Mouse (Mus musculus) neural tube, embryonic 11.5 days (tissue): Measurements from ENCODE around the gene Slc4a10. TPM values are rescaled to one million over a fixed set of nuclear protein-coding genes. Genes with fewer than 3 reads are reported as not detected.

Experiments used
- ATAC-seq: fragments of 200-750 bp; cut with Nextera tagmentation; 2 replicates; pipeline ENCODE4 v1.8.0; 2017; ENCODE audit warnings: moderate number of reproducible peaks, mild to moderate bottlenecking, moderate TSS enrichment, moderate library complexity; ENCODE audit not compliant: insufficient read depth, low FRiP score, low TSS enrichment
- DNase-seq: peaks from one replicate; pipeline ENCODE4 v3.0.0-alpha.2; 2015; ENCODE audit warnings: low spot score
- H3K27ac ChIP-seq: fragments of 300-500 bp; sonication (generic); 2 replicates; pipeline ENCODE4 v1.5.1; 2014; ENCODE audit warnings: low read depth, mild to moderate bottlenecking, low read length
- H3K27me3 ChIP-seq: fragments of 300-500 bp; sonication (generic); 2 replicates; pipeline ENCODE4 v1.6.1; 2014; ENCODE audit warnings: mild to moderate bottlenecking, low read length, mixed read lengths; ENCODE audit not compliant: control insufficient read depth, insufficient read depth
- H3K36me3 ChIP-seq: fragments of 300-500 bp; sonication (generic); 2 replicates; pipeline ENCODE4 v1.6.1; 2014; ENCODE audit warnings: mild to moderate bottlenecking, low read length, moderate library complexity, mixed read lengths; ENCODE audit not compliant: control insufficient read depth, insufficient read depth
- H3K4me1 ChIP-seq: fragments of 300-500 bp; sonication (generic); 2 replicates; pipeline ENCODE4 v1.6.1; 2014; ENCODE audit warnings: low read length, mixed read lengths; ENCODE audit not compliant: control insufficient read depth, insufficient read depth
- H3K4me2 ChIP-seq: fragments of 300-500 bp; sonication (generic); 2 replicates; pipeline ENCODE4 v1.6.1; 2014; ENCODE audit warnings: low read depth, mild to moderate bottlenecking, moderate library complexity
- H3K4me3 ChIP-seq: fragments of 300-500 bp; sonication (generic); 2 replicates; pipeline ENCODE4 v1.5.1; 2014; ENCODE audit warnings: low read depth, low read length
- H3K9ac ChIP-seq: fragments of 300-500 bp; sonication (generic); 2 replicates; pipeline ENCODE4 v1.6.1; 2014; ENCODE audit warnings: mild to moderate bottlenecking, low read length
- H3K9me3 ChIP-seq: fragments of 300-500 bp; sonication (generic); 2 replicates; pipeline ENCODE4 v1.6.1; 2016; ENCODE audit warnings: low read length; ENCODE audit not compliant: control insufficient read depth
- WGBS: fragments of 180-500 bp; shearing (Covaris S2); extraction: QIAGEN DNeasy Blood & Tissue Kit; methylation state at CpG from one replicate; pipeline ENCODE4 v1.1.7; 2014; 5-methylcytosine and 5-hydroxymethylcytosine counted together
- polyA plus RNA-seq: library from polyadenylated mRNA; unstranded; fragments of >200 nt; fragmentation: Nextera tagmentation; extraction: Ambion mirVana; gene quantifications from 2 replicates; pipeline ENCODE4 v1.2.1, GENCODE M21; 2014

The Slc4a10 gene
- polyA plus RNA-seq, 1 experiment from 2014 or later: 0.52 TPM

DNA sequence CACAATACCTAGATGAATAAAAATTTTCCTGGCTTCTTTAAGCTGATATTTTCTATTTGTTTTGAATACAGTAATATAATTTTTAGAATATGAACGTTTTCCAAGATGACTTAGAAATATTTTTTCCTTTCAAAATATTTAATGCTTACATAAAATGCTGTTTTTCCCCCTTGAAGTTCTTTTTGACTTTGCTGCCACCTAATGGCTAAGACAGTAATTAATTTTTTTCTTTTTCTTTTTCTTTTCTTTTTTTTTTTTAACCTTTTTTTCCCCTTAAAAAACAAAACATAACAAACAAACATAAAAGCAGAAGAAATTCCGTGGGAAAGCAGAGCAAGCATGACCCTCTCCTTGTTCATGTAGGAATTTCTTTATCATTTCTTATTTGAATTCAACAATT, 239.6 kb downstream of the Slc4a10 start:
- no peak for DNase-seq
- 2% methylated on average over 2 of the region's 2 CpGs for WGBS
- no peak overlapping the region for H3K27ac ChIP-seq

DNA sequence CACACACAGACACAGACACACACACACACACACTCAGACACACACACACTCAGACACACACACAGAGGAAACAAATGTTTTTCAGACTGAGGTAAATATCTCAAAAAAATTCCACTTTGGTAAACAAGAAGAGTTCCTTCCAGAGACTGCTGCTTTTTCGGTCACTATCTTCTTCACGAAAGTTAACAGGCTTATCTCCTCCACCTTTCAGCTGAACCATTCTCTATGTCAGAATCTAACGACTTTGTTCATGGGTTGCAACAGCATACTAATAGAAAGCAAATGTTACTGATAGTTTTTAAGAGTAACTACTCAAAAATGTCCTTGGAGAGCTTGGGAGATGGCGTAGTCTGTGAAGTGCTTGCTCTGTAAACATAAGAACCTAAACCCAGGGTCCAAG, 241.3 kb downstream of the Slc4a10 start:
- Histone ChIP-seq H3K4me3 (no peak overlapping the region), H3K27me3 (no peaks in the 10 kb centered on the region), H3K9me3 (no peaks in the 10 kb centered on the region), H3K4me2 (no peak overlapping the region), H3K4me1 (no peaks in the 10 kb centered on the region), H3K9ac (no peak overlapping the region), H3K36me3 (no peaks in the 10 kb centered on the region), H3K27ac (no peak overlapping the region)
- 80% methylated on average over 4 of the region's 4 CpGs for WGBS
- ATAC-seq: no peak
- DNase-seq: no peak

More for the DNA sequence above, 239.6 kb downstream of the Slc4a10 start:
- H3K9ac ChIP-seq: no peak overlapping the region
- H3K4me1 ChIP-seq: no peaks in the 10 kb centered on the region
- H3K4me3 ChIP-seq: no peak overlapping the region
- H3K4me2 ChIP-seq: no peak overlapping the region
- no peak for ATAC-seq
- no peaks in the 10 kb centered on the region for H3K36me3 ChIP-seq
- no peaks in the 10 kb centered on the region for H3K9me3 ChIP-seq
- no peaks in the 10 kb centered on the region for H3K27me3 ChIP-seq

DNA sequence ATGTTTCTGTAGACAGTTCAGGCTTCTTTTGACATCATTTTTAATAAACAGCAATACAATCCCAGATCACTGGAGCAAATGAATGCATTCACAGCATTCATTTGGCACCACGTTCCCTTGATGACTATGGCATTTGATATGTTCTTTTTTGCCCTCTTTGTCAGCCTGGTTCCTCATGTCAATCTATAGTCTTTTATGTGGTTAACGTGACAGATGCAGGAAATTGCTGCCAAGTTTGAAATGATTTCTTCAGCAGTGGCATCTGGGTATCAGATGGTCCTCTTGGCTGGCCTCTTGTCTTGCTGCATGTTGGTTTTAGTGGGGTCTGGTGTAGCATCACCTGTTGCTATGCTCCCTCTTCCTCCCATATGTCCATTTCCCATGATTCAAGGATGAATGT, 247.6 kb downstream of the Slc4a10 start:
- DNase-seq: no peak
- Histone ChIP-seq H3K4me3 (no peak overlapping the region), H3K9me3 (no peaks in the 10 kb centered on the region), H3K9ac (no peak overlapping the region), H3K36me3 (no peaks in the 10 kb centered on the region), H3K4me2 (no peak overlapping the region), H3K27ac (no peak overlapping the region), H3K4me1 (no peaks in the 10 kb centered on the region), H3K27me3 (no peaks in the 10 kb centered on the region)
- WGBS: 67% methylated on average over 2 of the region's 2 CpGs
- ATAC-seq: no peak

DNA sequence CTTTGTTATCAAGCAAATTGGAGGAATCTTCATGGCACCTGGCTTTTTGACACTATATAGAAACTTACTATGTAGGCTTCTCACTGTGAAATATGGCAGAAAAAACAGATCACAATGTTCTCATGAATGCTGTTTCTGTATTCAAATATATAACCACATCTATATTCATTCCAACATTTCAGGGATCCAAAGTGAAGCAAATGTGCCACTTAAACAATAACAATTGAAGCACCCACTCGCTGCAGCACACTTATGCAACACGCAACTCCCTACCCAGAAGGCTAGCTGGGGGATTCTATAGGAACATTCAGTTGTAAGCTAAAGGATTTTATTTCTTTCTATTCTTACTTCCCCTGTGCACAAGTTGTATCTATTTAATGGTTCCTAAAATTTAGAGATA, 255.5 kb downstream of the Slc4a10 start:
- ATAC-seq (no peak), DNase-seq (no peak)
- Histone ChIP-seq H3K4me2 (no peak overlapping the region), H3K36me3 (no peaks in the 10 kb centered on the region), H3K4me3 (no peak overlapping the region), H3K9me3 (no peaks in the 10 kb centered on the region), H3K4me1 (no peaks in the 10 kb centered on the region), H3K9ac (no peak overlapping the region), H3K27ac (no peak overlapping the region), H3K27me3 (no peaks in the 10 kb centered on the region)
- 86% methylated on average over 2 of the region's 2 CpGs for WGBS

DNA sequence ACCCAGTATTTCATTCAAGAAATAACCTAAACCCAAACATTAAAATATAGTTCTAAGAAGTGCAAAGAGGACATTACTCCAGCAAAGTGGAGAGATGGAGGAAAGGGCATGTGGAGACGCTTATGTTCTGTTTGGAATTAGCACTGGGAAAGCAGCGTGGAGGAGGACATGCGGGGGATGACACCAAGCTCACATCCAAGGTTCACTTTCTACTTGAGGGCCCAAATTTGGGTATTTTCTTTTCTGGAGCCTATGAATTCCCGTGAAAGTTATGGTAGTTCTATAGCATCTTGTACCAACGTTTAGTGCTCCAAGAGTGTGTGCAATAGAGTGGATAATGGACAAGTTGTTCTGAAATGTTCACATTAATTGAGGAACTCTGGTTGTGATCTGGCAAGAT, 260.7 kb downstream of the Slc4a10 start:
- no peaks in the 10 kb centered on the region for H3K9me3 ChIP-seq
- no peaks in the 10 kb centered on the region for H3K27me3 ChIP-seq
- ATAC-seq (no peak), DNase-seq (no peak)
- no peaks in the 10 kb centered on the region for H3K36me3 ChIP-seq
- no peak overlapping the region for H3K27ac ChIP-seq
- 92% methylated on average over 5 of the region's 5 CpGs for WGBS
- H3K9ac ChIP-seq: no peak overlapping the region
- H3K4me1 ChIP-seq: no peaks in the 10 kb centered on the region
- no peak overlapping the region for H3K4me3 ChIP-seq
- H3K4me2 ChIP-seq: no peak overlapping the region

DNA sequence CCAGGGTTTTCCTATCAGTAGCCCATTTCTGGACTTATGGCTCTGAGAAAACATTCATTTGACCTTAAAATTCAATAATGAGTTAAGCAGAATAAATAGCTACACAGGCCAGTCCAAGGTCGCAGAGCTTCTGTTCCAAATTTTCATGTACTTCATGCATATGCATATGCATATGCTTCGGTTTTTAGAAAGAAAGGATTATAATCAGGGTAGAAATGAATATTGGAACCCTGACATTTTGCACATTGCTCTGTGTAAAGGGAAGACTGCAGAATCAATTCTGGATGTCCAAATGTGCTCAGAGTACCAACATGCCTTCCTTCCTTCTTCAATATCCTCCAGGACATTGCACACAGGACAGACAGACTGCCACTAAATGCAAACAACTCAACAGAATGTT, 261.2 kb downstream of the Slc4a10 start:
- Histone ChIP-seq H3K4me1 (no peaks in the 10 kb centered on the region), H3K27me3 (no peaks in the 10 kb centered on the region), H3K4me3 (no peak overlapping the region), H3K27ac (no peak overlapping the region), H3K36me3 (no peaks in the 10 kb centered on the region), H3K9me3 (no peaks in the 10 kb centered on the region), H3K9ac (no peak overlapping the region), H3K4me2 (no peak overlapping the region)
- no peak for ATAC-seq
- 91% methylated on average over 2 of the region's 2 CpGs for WGBS
- DNase-seq: no peak

DNA sequence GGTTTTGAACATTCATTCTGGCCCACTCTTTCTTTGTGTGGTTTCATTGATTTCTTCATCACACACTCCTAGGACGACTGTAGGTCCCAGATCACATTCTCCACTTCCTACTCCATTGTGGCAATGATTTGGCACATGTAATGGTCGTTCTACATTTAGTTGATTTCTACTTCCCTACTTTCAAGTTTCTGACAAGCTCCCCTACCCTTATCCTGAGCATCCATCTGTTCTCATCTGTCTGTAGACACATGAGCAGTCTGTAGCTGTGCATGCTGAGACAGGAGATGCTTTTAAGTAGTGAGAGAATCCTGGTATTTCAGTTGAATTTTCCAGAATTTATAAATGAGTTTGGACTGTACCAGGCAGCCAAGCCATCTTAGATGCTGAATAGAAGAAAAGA, 270.7 kb downstream of the Slc4a10 start:
- WGBS: 75% methylated on average over 2 of the region's 2 CpGs
- no peak for DNase-seq

DNA sequence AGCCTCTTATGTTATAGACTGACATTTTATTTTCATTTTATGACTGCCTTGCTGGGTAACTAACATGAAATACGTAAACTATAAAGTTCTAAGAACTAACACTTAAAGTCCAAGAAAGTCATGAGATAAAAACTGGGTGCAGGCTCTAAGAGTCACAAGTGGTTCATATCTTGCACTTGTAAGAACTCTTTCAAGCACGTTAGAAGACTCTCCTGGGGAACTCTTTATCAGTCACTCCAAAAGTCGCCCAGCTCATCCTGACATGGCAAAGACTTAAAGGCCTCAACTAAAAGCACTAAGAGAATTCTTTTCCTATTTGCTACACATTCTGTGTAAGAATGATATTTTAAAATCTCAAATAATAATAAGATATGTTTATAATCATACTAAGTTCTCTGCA, 273.2 kb downstream of the Slc4a10 start:
- Histone ChIP-seq H3K4me1 (no peaks in the 10 kb centered on the region), H3K27ac (no peak overlapping the region), H3K9ac (no peak overlapping the region), H3K27me3 (no peaks in the 10 kb centered on the region), H3K4me2 (no peak overlapping the region), H3K4me3 (no peak overlapping the region), H3K9me3 (no peaks in the 10 kb centered on the region), H3K36me3 (no peaks in the 10 kb centered on the region)
- DNase-seq (no peak), ATAC-seq (no peak)
- 84% methylated on average over 3 of the region's 3 CpGs for whole genome bisulfite sequencing

More for the DNA sequence above, 270.7 kb downstream of the Slc4a10 start:
- H3K4me1 ChIP-seq: no peaks in the 10 kb centered on the region
- no peaks in the 10 kb centered on the region for H3K27me3 ChIP-seq
- no peak overlapping the region for H3K4me3 ChIP-seq
- H3K27ac ChIP-seq: no peak overlapping the region
- no peaks in the 10 kb centered on the region for H3K36me3 ChIP-seq
- H3K9ac ChIP-seq: no peak overlapping the region
- no peak overlapping the region for H3K4me2 ChIP-seq
- no peak for ATAC-seq
- H3K9me3 ChIP-seq: no peaks in the 10 kb centered on the region

DNA sequence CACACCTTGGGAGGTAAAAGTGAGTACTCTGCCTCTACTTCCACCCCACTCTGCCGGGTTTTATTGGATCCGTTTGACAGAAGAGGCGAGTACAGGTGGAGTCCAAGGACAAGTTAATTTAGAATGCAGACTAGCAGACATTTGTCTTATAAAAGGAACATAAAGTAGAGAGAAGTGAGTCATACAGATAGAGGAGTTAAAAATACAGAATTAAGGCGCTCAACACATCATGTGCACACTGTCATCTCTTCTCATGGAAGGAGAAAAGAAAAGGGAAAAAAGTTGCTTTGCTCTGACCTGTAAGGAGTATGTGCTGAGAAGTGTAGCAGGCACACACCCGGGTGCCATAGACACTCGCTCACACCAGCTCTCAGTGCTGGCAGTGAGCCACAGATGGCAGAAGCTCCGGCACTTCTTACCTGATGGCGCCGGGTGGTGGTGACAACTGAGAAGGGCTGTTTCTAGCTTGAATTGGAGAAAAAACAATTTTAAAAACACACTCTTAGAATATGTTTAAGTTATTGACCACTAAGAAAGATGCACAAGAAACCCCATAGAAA, 276.9 kb downstream of the Slc4a10 start:
- Histone ChIP-seq H3K4me3 (no peak overlapping the region), H3K9ac (no peak overlapping the region), H3K4me1 (no peaks in the 10 kb centered on the region), H3K4me2 (no peak overlapping the region), H3K27ac (no peak overlapping the region), H3K27me3 (no peaks in the 10 kb centered on the region), H3K9me3 (no peaks in the 10 kb centered on the region), H3K36me3 (no peaks in the 10 kb centered on the region)
- 91% methylated on average over 9 of the region's 9 CpGs for WGBS
- ATAC-seq (no peak), DNase-seq (no peak)
